Mouse (Mus musculus): ENCODE results near the gene Gse1. TPM values are rescaled to one million over a fixed set of nuclear protein-coding genes. Genes with fewer than 3 reads are reported as not detected.

Gene Gse1
- total and polyA plus RNA-seq, 3 experiments, result 12.1 to 24.3 (median 21.0) TPM

DNA sequence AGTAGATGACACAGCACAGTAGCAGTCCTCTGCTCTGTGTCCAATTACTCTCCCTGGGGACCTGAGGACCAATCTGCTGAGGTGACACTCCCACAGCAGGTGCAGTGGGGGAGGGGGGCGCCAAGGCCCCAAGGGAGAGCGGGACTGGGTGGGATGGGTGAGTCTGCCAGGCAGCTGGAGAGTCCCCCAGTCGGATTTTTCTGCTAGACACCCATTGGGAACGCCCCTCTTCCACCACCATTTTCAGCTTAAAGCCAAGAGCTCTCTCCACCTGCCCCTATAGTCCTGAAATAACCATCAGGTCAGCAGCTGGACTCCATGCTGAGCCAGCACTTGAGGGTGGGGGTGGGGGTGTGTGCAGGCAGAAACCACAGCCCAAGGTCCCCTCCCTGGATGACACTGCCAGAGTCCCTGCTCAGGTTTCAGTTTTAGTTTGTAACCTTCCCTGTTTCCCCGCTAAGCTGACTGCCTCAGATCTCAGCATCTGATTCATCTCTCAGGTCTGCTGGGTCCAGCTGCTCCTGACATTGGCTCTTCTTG lies 208.3 kb downstream of the Gse1 start:
- Histone ChIP-seq H3K4me3 (no peak overlapping the region), H3K9ac (ENCODE audit: low read depth, low read length) (no peak overlapping the region), H3K4me1 (ENCODE audit: control insufficient read depth, insufficient read depth, low read length) (peaks cover 1% of the 10 kb centered on the region), H3K27me3 (ENCODE audit: control insufficient read depth, insufficient read depth, low read length) (no peaks in the 10 kb centered on the region), H3K79me2 (replicated peaks; ENCODE audit: control insufficient read depth, insufficient read depth, low read length) (no peaks in the 10 kb centered on the region; the same call in 1 of the 2 replicates), H3K27ac (no peak overlapping the region), H3K36me3 (ENCODE audit: control insufficient read depth, insufficient read depth, low read length) (no peaks in the 10 kb centered on the region)
- intact Hi-C loops (cut with DNase I), result no loop called here
- TF ChIP-seq POLR2A (IDR thresholded peaks at IDR 0.05; ENCODE audit: insufficient read depth, low read depth, low read length) (no peak), CTCF (IDR thresholded peaks at IDR 0.05) (no peak), EP300 (IDR thresholded peaks at IDR 0.05; ENCODE audit: insufficient read depth, low read depth, low read length) (no peak)
- DNase-seq, result no peak
- WGBS, result 77% methylated on average over 5 of the region's 5 CpGs

- Histone ChIP-seq H3K4me1 (ENCODE audit: control insufficient read depth, insufficient read depth, low read length) (peaks cover 8% of the 10 kb centered on the region), H3K4me3 (no peak overlapping the region), H3K27ac (no peak overlapping the region), H3K27me3 (ENCODE audit: control insufficient read depth, insufficient read depth, low read length) (no peaks in the 10 kb centered on the region), H3K36me3 (ENCODE audit: control insufficient read depth, insufficient read depth, low read length) (no peaks in the 10 kb centered on the region), H3K79me2 (replicated peaks; ENCODE audit: control insufficient read depth, insufficient read depth, low read length) (no peaks in the 10 kb centered on the region; the same call in 1 of the 2 replicates), H3K9ac (ENCODE audit: low read depth, low read length) (no peak overlapping the region)
- intact Hi-C loops (cut with DNase I), result no loop called here
- TF ChIP-seq EP300 (IDR thresholded peaks at IDR 0.05; ENCODE audit: insufficient read depth, low read depth, low read length), result no peak
- no peak for TF ChIP-seq CTCF (IDR thresholded peaks at IDR 0.05)
- TF ChIP-seq POLR2A (IDR thresholded peaks at IDR 0.05; ENCODE audit: insufficient read depth, low read depth, low read length), result no peak
- no peak for DNase-seq
- WGBS, result 48% methylated on average over 1 of the region's 1 CpGs
These were observed 209.0 kb downstream of the Gse1 start for GRCm38 (mm10) chr8:120437207-120437606.

GRCm38 (mm10) chr8:120437666-120438395 lies 209.6 kb downstream of the Gse1 start:
- Histone ChIP-seq H3K27me3 (ENCODE audit: control insufficient read depth, insufficient read depth, low read length) (no peaks in the 10 kb centered on the region), H3K79me2 (replicated peaks; ENCODE audit: control insufficient read depth, insufficient read depth, low read length) (no peaks in the 10 kb centered on the region; the same call in 1 of the 2 replicates), H3K4me3 (no peak overlapping the region), H3K9ac (ENCODE audit: low read depth, low read length) (no peak overlapping the region), H3K27ac (no peak overlapping the region), H3K36me3 (ENCODE audit: control insufficient read depth, insufficient read depth, low read length) (no peaks in the 10 kb centered on the region), H3K4me1 (ENCODE audit: control insufficient read depth, insufficient read depth, low read length) (peaks cover 10% of the 10 kb centered on the region)
- intact Hi-C loops (cut with DNase I), result no loop called here
- TF ChIP-seq EP300 (IDR thresholded peaks at IDR 0.05; ENCODE audit: insufficient read depth, low read depth, low read length) (no peak), POLR2A (IDR thresholded peaks at IDR 0.05; ENCODE audit: insufficient read depth, low read depth, low read length) (no peak), CTCF (IDR thresholded peaks at IDR 0.05) (no peak)
- peak in 1 of 2 experiments; percentile 61 for DNase-seq
- 83% methylated on average over 21 of the region's 21 CpGs for WGBS

DNA sequence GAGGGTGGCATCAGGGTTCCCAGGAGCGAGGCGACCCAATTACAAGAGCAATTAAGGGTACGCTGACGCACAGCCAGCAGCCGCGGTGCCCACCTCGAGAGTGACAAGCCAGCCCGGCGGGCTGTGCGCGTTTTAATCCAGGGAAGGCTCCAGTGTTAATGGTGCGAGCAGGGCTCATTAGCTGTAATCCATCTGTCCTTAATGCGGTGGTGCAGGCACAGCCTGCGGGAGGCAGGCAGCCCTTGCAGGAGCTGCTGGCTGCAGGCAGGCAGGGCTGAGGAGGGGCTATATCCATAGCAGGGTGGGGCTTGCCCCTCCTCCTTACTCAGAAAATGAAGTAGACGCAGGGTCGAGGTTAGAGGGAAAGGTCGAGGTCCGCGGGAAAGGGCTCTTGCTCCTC lies 211.1 kb downstream of the Gse1 start:
- Histone ChIP-seq H3K79me2 (replicated peaks; ENCODE audit: control insufficient read depth, insufficient read depth, low read length) (no peaks in the 10 kb centered on the region; the same call in 1 of the 2 replicates), H3K4me3 (no peak overlapping the region), H3K9ac (ENCODE audit: low read depth, low read length) (no peak overlapping the region), H3K36me3 (ENCODE audit: control insufficient read depth, insufficient read depth, low read length) (no peaks in the 10 kb centered on the region), H3K27me3 (ENCODE audit: control insufficient read depth, insufficient read depth, low read length) (no peaks in the 10 kb centered on the region), H3K4me1 (ENCODE audit: control insufficient read depth, insufficient read depth, low read length) (peaks cover 10% of the 10 kb centered on the region), H3K27ac (no peak overlapping the region)
- 72% methylated on average over 19 of the region's 19 CpGs for WGBS
- TF ChIP-seq EP300 (IDR thresholded peaks at IDR 0.05; ENCODE audit: insufficient read depth, low read depth, low read length) (no peak), POLR2A (IDR thresholded peaks at IDR 0.05; ENCODE audit: insufficient read depth, low read depth, low read length) (no peak), CTCF (IDR thresholded peaks at IDR 0.05) (no peak)
- no peak for DNase-seq
- intact Hi-C loops (cut with DNase I), result no loop called here

GRCm38 (mm10) chr8:120440739-120441138 lies 212.5 kb downstream of the Gse1 start:
- WGBS, result 91% methylated on average over 12 of the region's 12 CpGs
- DNase-seq, result no peak
- no peak overlapping the region for H3K4me3 ChIP-seq
- H3K9ac ChIP-seq (ENCODE audit: low read depth, low read length), result no peak overlapping the region
- peaks cover 10% of the 10 kb centered on the region for H3K4me1 ChIP-seq (ENCODE audit: control insufficient read depth, insufficient read depth, low read length)
- H3K27ac ChIP-seq, result no peak overlapping the region
- intact Hi-C loops (cut with DNase I), result no loop called here
- H3K27me3 ChIP-seq (ENCODE audit: control insufficient read depth, insufficient read depth, low read length), result no peaks in the 10 kb centered on the region
- TF ChIP-seq POLR2A (IDR thresholded peaks at IDR 0.05; ENCODE audit: insufficient read depth, low read depth, low read length) (no peak), CTCF (IDR thresholded peaks at IDR 0.05) (no peak), EP300 (IDR thresholded peaks at IDR 0.05; ENCODE audit: insufficient read depth, low read depth, low read length) (no peak)
- no peaks in the 10 kb centered on the region for H3K36me3 ChIP-seq (ENCODE audit: control insufficient read depth, insufficient read depth, low read length)
- H3K79me2 ChIP-seq (replicated peaks; ENCODE audit: control insufficient read depth, insufficient read depth, low read length), result no peaks in the 10 kb centered on the region

- Histone ChIP-seq H3K9ac (ENCODE audit: low read depth, low read length) (no peak overlapping the region), H3K4me3 (no peak overlapping the region), H3K36me3 (ENCODE audit: control insufficient read depth, insufficient read depth, low read length) (no peaks in the 10 kb centered on the region), H3K27me3 (ENCODE audit: control insufficient read depth, insufficient read depth, low read length) (no peaks in the 10 kb centered on the region), H3K4me1 (ENCODE audit: control insufficient read depth, insufficient read depth, low read length) (peaks cover 10% of the 10 kb centered on the region), H3K79me2 (replicated peaks; ENCODE audit: control insufficient read depth, insufficient read depth, low read length) (no peaks in the 10 kb centered on the region), H3K27ac (no peak overlapping the region)
- no peak for DNase-seq
- intact Hi-C loops (cut with DNase I), result no loop called here
- 48% methylated on average over 6 of the region's 6 CpGs for WGBS
- TF ChIP-seq EP300 (IDR thresholded peaks at IDR 0.05; ENCODE audit: insufficient read depth, low read depth, low read length), result 0 out of 2 replicates have a peak, but pooled peaks have one; percentile 12
- TF ChIP-seq POLR2A (IDR thresholded peaks at IDR 0.05; ENCODE audit: insufficient read depth, low read depth, low read length), result no peak
- no peak for TF ChIP-seq CTCF (IDR thresholded peaks at IDR 0.05)
These were observed 213.4 kb downstream of the Gse1 start for GRCm38 (mm10) chr8:120441637-120442036.

All from heart, adult 2 months (tissue).